Mouse (Mus musculus): ENCODE data around the gene Gm17359. TPM values are rescaled to one million over a fixed set of nuclear protein-coding genes. Genes with fewer than 3 reads are reported as not detected.
"Not testable (repeated sequence)": the region's sequence is repeated elsewhere in the genome, so short reads cannot be mapped to it uniquely, and the experiment has no call there.

Gene Gm17359
- polyA plus RNA-seq, 1 experiment from 2014 or later: not detected

DNA sequence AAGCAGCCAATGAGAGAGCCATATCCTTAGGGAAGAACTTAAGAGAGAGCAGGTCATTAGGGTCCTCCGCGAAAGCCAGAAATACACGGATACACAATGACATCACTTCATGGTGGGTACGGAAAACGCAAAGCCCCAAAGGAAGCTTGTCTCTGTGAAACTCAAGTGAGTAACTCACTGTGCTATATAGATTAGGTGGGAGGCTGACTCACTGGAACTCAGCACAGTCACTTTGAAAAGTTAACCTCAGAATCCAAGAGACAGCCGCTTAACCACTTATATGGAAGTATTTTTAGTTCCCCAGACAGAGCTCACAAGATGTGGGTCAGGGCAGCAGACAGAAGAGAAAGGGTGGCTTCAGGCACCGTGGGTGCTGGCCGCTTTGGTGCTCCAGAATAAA lies 108.6 kb downstream of the Gm17359 start:
- ATAC-seq (ENCODE audit: low read depth): no peak
- Histone ChIP-seq H3K4me2 (ENCODE audit: low read depth, low read length) (no peak overlapping the region), H3K9ac (ENCODE audit: low read depth, low read length) (no peak overlapping the region), H3K4me1 (ENCODE audit: control insufficient read depth, low read depth, low read length) (no peaks in the 10 kb centered on the region), H3K27me3 (ENCODE audit: control insufficient read depth, insufficient read depth, low read depth, low read length) (no peaks in the 10 kb centered on the region), H3K9me3 (replicated peaks; ENCODE audit: control insufficient read depth, low read length) (no peaks in the 10 kb centered on the region), H3K27ac (ENCODE audit: low read length) (no peak overlapping the region), H3K36me3 (ENCODE audit: control insufficient read depth, insufficient read depth) (no peaks in the 10 kb centered on the region), H3K4me3 (ENCODE audit: low read depth, low read length) (no peak overlapping the region)
- WGBS (ENCODE audit: insufficient replicate concordance): 58% methylated on average over 8 of the region's 8 CpGs

GRCm38 (mm10) chr3:79446124-79446523 lies 109.7 kb downstream of the Gm17359 start:
- Histone ChIP-seq H3K4me2 (ENCODE audit: low read depth, low read length) (no peak overlapping the region), H3K36me3 (ENCODE audit: control insufficient read depth, insufficient read depth) (no peaks in the 10 kb centered on the region), H3K9me3 (replicated peaks; ENCODE audit: control insufficient read depth, low read length) (no peaks in the 10 kb centered on the region), H3K4me1 (ENCODE audit: control insufficient read depth, low read depth, low read length) (no peaks in the 10 kb centered on the region), H3K27me3 (ENCODE audit: control insufficient read depth, insufficient read depth, low read depth, low read length) (no peaks in the 10 kb centered on the region), H3K9ac (ENCODE audit: low read depth, low read length) (no peak overlapping the region), H3K4me3 (ENCODE audit: low read depth, low read length) (no peak overlapping the region), H3K27ac (ENCODE audit: low read length) (no peak overlapping the region)
- 76% methylated on average over 4 of the region's 4 CpGs for WGBS (ENCODE audit: insufficient replicate concordance)
- no peak for ATAC-seq (ENCODE audit: low read depth)

- not testable (repeated sequence) for H3K27ac ChIP-seq (ENCODE audit: low read length); H3K4me1 ChIP-seq (ENCODE audit: control insufficient read depth, low read depth, low read length); H3K9me3 ChIP-seq (replicated peaks; ENCODE audit: control insufficient read depth, low read length); ATAC-seq (ENCODE audit: low read depth); H3K27me3 ChIP-seq (ENCODE audit: control insufficient read depth, insufficient read depth, low read depth, low read length); H3K9ac ChIP-seq (ENCODE audit: low read depth, low read length); H3K36me3 ChIP-seq (ENCODE audit: control insufficient read depth, insufficient read depth); H3K4me2 ChIP-seq (ENCODE audit: low read depth, low read length); H3K4me3 ChIP-seq (ENCODE audit: low read depth, low read length)
- WGBS (ENCODE audit: insufficient replicate concordance): 69% methylated on average over 3 of the region's 3 CpGs
Measured at GRCm38 (mm10) chr3:79446648-79447047, 110.2 kb downstream of the Gm17359 start.

DNA sequence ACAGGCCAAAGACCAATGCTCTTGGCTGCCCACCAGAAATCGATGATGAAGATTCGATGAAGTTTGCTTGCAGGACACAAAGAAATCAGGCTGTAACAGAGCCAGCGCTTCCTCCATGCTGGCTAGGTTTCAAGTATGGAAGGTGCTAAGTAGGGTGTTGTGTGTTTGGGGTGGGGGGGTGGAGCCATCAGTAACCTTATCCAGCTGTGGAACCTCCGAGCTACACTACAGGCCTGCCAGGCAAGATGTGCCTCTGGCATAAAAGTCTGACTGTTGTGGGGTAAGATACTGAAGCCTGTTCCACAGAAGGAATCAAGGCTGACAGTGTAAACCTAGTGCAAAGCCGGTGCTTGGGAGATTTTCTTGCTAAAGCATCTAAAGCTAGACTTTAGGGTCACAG lies 112.0 kb downstream of the Gm17359 start:
- Histone ChIP-seq H3K4me1 (ENCODE audit: control insufficient read depth, low read depth, low read length) (no peaks in the 10 kb centered on the region), H3K4me2 (ENCODE audit: low read depth, low read length) (no peak overlapping the region), H3K9ac (ENCODE audit: low read depth, low read length) (no peak overlapping the region), H3K4me3 (ENCODE audit: low read depth, low read length) (no peak overlapping the region), H3K27ac (ENCODE audit: low read length) (no peak overlapping the region), H3K36me3 (ENCODE audit: control insufficient read depth, insufficient read depth) (no peaks in the 10 kb centered on the region), H3K27me3 (ENCODE audit: control insufficient read depth, insufficient read depth, low read depth, low read length) (no peaks in the 10 kb centered on the region), H3K9me3 (replicated peaks; ENCODE audit: control insufficient read depth, low read length) (no peaks in the 10 kb centered on the region)
- 76% methylated on average over 5 of the region's 5 CpGs for WGBS (ENCODE audit: insufficient replicate concordance)
- ATAC-seq (ENCODE audit: low read depth): no peak

DNA sequence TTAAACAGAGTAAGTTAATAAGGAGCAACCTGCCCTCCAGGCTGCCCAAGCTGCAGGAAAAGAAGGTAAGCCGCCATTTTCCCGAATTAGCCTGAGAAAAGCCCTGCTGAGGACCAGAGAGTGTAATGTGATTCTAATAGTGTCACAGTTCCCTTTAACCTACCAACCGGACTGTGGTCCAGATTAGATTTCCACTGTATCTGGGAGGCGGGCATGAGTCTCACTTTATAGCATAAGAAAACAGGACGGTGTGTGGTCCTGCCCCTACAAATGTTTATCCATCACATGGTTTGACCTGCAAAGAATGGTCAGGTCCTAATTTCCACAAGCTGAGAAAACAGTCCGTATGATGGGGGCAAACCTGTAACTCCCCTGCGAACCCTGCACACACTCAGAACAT lies 112.9 kb downstream of the Gm17359 start:
- no peak for ATAC-seq (ENCODE audit: low read depth)
- Histone ChIP-seq H3K4me3 (ENCODE audit: low read depth, low read length) (no peak overlapping the region), H3K9ac (ENCODE audit: low read depth, low read length) (no peak overlapping the region), H3K4me2 (ENCODE audit: low read depth, low read length) (no peak overlapping the region), H3K36me3 (ENCODE audit: control insufficient read depth, insufficient read depth) (no peaks in the 10 kb centered on the region), H3K9me3 (replicated peaks; ENCODE audit: control insufficient read depth, low read length) (no peaks in the 10 kb centered on the region), H3K4me1 (ENCODE audit: control insufficient read depth, low read depth, low read length) (no peaks in the 10 kb centered on the region), H3K27me3 (ENCODE audit: control insufficient read depth, insufficient read depth, low read depth, low read length) (no peaks in the 10 kb centered on the region), H3K27ac (ENCODE audit: low read length) (no peak overlapping the region)
- 80% methylated on average over 7 of the region's 7 CpGs for WGBS (ENCODE audit: insufficient replicate concordance)

DNA sequence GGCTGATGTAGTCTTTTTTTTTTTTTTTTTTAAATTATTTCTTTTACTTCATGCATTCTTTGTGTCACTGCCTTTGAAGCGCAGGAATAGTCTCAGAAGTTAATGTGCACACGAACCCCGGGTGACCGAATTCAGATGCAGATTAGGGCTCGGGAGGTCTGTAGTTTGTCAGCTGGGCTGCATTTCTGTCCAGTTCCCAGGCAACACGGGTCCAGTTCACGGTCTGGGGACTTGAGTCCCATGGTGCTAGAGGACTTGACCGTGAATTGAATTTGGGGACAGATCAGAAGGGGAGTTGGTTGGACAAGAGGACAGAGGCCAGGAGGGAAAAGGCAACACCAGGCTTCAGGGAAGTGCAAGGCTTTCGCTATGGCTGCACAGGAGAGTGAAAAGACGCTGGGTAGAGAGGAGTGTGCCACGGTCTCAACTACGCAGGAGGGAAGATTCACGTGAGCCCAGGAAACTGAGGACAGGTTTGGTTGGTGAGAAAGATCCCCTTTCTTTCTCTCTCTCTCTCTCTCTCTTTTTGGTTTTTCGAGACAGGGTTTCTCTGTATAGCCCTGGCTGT lies 116.3 kb downstream of the Gm17359 start:
- 84% methylated on average over 14 of the region's 14 CpGs for WGBS (ENCODE audit: insufficient replicate concordance)

GRCm38 (mm10) chr3:79455761-79456160 lies 119.3 kb downstream of the Gm17359 start:
- Histone ChIP-seq H3K9me3 (replicated peaks; ENCODE audit: control insufficient read depth, low read length) (no peaks in the 10 kb centered on the region), H3K4me2 (ENCODE audit: low read depth, low read length) (no peak overlapping the region), H3K4me1 (ENCODE audit: control insufficient read depth, low read depth, low read length) (no peaks in the 10 kb centered on the region), H3K27me3 (ENCODE audit: control insufficient read depth, insufficient read depth, low read depth, low read length) (no peaks in the 10 kb centered on the region), H3K27ac (ENCODE audit: low read length) (no peak overlapping the region), H3K9ac (ENCODE audit: low read depth, low read length) (no peak overlapping the region), H3K36me3 (ENCODE audit: control insufficient read depth, insufficient read depth) (peaks cover 20% of the 10 kb centered on the region), H3K4me3 (ENCODE audit: low read depth, low read length) (no peak overlapping the region)
- no peak for ATAC-seq (ENCODE audit: low read depth)
- WGBS (ENCODE audit: insufficient replicate concordance): 85% methylated on average over 11 of the region's 11 CpGs

More for the DNA sequence above, 116.3 kb downstream of the Gm17359 start:
- Histone ChIP-seq H3K27me3 (ENCODE audit: control insufficient read depth, insufficient read depth, low read depth, low read length) (no peaks in the 10 kb centered on the region), H3K36me3 (ENCODE audit: control insufficient read depth, insufficient read depth) (peaks cover 3% of the 10 kb centered on the region), H3K4me2 (ENCODE audit: low read depth, low read length) (no peak overlapping the region), H3K9ac (ENCODE audit: low read depth, low read length) (no peak overlapping the region), H3K4me3 (ENCODE audit: low read depth, low read length) (no peak overlapping the region), H3K27ac (ENCODE audit: low read length) (no peak overlapping the region), H3K4me1 (ENCODE audit: control insufficient read depth, low read depth, low read length) (no peaks in the 10 kb centered on the region), H3K9me3 (replicated peaks; ENCODE audit: control insufficient read depth, low read length) (no peaks in the 10 kb centered on the region)
- no peak for ATAC-seq (ENCODE audit: low read depth)

- no peak overlapping the region for H3K4me2 ChIP-seq (ENCODE audit: low read depth, low read length)
- H3K9me3 ChIP-seq (replicated peaks; ENCODE audit: control insufficient read depth, low read length): no peaks in the 10 kb centered on the region
- no peak for ATAC-seq (ENCODE audit: low read depth)
- no peaks in the 10 kb centered on the region for H3K4me1 ChIP-seq (ENCODE audit: control insufficient read depth, low read depth, low read length)
- H3K4me3 ChIP-seq (ENCODE audit: low read depth, low read length): no peak overlapping the region
- H3K27me3 ChIP-seq (ENCODE audit: control insufficient read depth, insufficient read depth, low read depth, low read length): no peaks in the 10 kb centered on the region
- WGBS (ENCODE audit: insufficient replicate concordance): 74% methylated on average over 14 of the region's 14 CpGs
- H3K36me3 ChIP-seq (ENCODE audit: control insufficient read depth, insufficient read depth): peaks cover 27% of the 10 kb centered on the region
- H3K27ac ChIP-seq (ENCODE audit: low read length): no peak overlapping the region
- no peak overlapping the region for H3K9ac ChIP-seq (ENCODE audit: low read depth, low read length)
Measured at GRCm38 (mm10) chr3:79458651-79459275, 122.3 kb downstream of the Gm17359 start.

- no peak overlapping the region for H3K9ac ChIP-seq (ENCODE audit: low read depth, low read length)
- no peak overlapping the region for H3K27ac ChIP-seq (ENCODE audit: low read length)
- H3K27me3 ChIP-seq (ENCODE audit: control insufficient read depth, insufficient read depth, low read depth, low read length): no peaks in the 10 kb centered on the region
- no peak overlapping the region for H3K4me3 ChIP-seq (ENCODE audit: low read depth, low read length)
- H3K4me1 ChIP-seq (ENCODE audit: control insufficient read depth, low read depth, low read length): no peaks in the 10 kb centered on the region
- no peaks in the 10 kb centered on the region for H3K9me3 ChIP-seq (replicated peaks; ENCODE audit: control insufficient read depth, low read length)
- H3K4me2 ChIP-seq (ENCODE audit: low read depth, low read length): no peak overlapping the region
- no peak for ATAC-seq (ENCODE audit: low read depth)
- H3K36me3 ChIP-seq (ENCODE audit: control insufficient read depth, insufficient read depth): peaks cover 13% of the 10 kb centered on the region; the same call in 1 of the 2 replicates
- 93% methylated on average over 5 of the region's 5 CpGs for WGBS (ENCODE audit: insufficient replicate concordance)
Measured at GRCm38 (mm10) chr3:79469440-79469839, 133.0 kb downstream of the Gm17359 start.
